Mouse (Mus musculus) heart, adult 9 months (tissue): ENCODE data around the gene Wwox.

Experiments used
- DNase-seq, 2 experiments: peaks; one replicate each; pipeline ENCODE4 v3.0.0; 2022; ENCODE audit warnings: low spot score in 2 of 2

Wwox gene

DNA sequence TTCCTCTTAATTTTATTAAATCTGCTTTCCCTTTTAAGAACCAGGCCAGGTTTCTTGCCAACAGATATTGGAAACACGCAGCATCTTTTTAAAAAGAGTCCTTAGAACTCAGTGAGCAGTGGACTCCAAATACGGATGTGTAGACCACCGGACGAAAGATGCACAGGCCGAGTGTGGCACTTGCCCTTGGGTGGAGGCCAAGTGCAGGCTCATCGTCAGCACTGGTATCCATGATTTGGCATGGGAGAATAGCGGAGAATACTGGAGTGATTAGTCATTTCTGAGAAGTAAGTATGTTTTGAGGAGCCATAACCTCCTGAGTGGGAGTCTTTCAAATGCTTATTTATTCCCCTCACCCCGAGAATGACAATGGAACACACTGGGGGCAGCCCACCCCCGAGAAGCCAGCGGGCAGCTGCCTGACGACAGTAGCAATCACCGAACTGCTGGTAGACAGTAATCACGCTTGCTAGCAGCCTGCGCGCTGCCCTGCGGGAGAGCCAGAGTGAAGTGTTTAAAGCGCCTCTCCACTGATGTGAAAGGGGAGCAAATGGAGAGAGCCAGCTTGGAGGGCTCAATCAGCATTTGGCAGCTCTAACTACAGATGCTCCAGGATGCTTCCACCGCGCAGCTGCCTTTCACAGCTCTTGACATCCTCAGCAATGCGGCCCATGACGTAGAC is 29.2 kb downstream of the Wwox start:
- DNase-seq = no peak

DNA sequence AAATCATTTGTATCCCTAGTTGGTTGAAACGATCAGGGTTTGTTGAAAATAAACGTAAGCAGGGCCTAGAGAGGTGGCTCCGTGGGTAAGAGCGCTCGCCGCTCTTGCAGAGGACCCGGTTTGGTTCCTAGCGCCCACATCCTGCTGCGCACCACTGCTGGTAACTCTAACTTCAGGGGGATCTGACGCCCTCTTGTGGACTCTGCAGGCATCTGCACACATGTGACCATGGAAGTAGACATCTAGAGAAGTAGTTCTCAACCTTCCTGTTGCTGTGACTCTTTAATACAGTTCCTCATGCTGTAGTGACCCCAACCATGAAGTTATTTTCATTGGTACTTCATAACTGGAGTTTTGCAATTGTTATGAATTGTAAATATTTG is 29.7 kb downstream of the Wwox start:
- no peak for DNase-seq

DNA sequence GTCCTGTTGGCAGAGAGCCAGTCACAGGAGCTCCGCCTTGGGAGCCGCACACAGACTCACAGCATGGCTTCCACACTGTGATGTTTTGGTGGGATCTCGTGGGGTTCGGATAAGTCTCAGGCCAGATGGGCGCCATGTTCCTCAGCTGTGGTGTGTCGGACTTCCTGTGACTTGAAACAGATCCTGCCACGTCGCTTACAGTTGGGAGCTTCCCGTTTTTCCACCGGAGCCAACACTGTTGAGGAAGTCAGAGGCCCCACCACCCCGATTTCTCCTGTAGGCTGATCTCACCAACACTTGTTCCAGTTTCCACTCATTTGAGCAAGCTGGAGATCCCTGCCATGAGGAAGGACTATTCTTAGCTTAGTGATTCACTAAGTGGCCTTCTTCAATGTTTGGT is 34.1 kb downstream of the Wwox start:
- DNase-seq = peak in 1 of 2 experiments; percentile 7

DNA sequence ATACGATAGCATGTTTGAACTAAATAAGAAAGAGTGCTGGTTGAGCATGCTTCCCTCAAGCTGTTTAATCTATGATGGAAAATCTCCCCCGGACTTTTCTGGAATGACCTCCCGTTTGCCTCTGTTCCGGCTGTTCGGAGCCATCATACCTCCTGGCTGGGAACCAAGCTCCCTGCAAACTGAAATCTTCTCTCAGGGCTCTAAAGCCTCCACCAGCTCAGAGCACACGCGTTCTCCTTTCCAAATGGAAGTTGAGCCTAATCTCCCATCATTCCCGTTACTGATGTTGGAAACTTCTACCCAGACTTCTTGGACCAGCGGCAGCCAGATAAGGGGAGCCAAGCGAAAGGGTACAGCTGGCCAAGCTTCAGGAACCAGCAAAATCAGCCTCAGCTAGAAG is 37.5 kb downstream of the Wwox start:
- no peak for DNase-seq

DNA sequence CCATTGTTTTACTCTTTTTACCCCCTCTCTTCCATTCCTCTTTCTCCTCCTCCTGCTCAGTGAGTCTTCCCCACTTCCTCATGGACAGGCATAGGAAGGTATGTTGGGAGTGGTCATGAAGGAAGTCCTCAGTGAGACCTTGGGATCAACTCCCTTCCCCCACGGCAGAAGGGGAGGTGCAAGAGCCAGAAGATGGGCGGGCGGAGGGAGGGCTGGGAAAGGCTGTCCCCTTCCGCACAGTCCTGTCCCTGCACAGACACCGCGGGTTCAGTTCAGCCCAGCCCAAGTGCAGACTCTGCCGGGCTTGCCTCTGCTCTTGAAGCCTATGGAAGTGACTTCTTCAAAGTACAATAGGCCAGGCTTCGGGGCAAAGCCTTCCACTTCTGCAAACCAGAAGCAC is 38.3 kb downstream of the Wwox start:
- DNase-seq = no peak

DNA sequence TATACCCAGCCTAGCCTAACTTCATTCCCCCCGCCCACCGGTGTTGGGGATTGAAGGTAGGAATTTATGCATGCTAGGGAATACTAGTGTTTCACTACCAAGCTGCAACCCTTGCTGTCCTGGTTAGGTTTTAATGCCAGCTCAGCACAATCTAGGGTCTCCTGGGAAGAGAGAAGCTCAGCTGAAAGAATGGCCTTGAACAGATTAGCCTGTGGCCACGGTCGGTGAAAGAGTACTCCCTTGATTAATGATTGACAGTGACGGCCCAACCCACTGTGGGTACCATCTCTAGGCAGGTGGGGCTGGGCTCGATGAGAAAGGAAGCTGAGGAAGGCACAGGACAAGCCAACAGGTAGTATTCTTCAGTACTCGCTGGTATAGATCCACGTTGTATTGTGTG is 40.3 kb downstream of the Wwox start:
- no peak for DNase-seq

DNA sequence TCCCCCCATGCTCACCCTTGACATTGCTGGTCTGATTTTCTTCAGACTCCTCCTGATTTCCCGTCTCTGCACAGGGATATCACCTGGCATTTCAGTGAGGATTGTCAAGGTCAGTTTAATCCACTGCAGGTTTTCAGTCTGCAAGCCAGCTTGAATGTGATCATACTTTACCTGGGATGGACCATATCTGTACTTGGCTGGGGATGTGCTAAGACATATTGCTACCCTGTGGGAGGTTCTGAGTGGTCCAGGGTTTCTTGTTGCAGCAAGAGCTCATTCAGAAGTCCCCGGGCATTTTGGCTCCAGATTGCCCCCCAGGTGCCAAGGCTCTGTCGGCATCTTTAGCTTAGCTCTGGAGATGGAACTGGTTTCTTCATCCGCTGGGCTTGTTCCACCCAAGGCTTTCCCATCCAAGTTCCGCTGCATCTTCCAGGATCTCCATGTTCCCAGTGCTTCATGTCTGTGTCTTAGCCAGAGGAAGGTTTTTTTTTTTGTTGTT is 52.3 kb downstream of the Wwox start:
- no peak for DNase-seq

DNA sequence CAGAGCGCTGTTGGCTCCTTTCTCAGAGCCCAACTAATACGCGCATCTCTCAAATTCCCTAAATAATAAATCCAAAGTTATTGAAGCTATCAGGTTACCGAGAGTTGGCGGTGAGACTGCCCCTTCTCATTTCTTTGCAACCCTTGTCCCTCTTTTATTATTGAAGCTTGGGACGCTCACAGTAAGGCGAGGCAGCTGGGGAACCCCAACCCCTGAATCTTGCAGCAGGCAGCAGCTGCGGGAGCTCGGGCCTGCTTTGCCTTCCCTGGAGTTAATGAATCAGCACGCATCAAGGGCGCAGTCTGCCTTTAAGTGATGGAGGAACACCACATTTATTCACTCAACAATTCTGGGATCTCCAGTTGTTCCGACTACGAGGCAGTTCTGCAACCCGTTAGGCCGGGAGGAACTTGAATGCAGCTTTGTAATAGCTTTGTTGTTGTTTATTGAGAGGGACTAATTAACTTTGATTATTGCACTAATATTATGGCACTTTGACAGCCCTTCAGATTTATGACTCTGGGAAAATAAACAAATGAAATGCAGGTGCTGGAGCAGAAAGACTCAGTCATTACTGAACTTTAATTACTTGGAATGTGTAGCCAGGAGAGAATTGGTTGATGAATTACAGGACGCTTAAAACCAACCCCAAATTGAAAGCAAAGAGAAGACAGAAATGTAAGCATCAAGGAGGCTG is 60.1 kb downstream of the Wwox start:
- DNase-seq = no peak

DNA sequence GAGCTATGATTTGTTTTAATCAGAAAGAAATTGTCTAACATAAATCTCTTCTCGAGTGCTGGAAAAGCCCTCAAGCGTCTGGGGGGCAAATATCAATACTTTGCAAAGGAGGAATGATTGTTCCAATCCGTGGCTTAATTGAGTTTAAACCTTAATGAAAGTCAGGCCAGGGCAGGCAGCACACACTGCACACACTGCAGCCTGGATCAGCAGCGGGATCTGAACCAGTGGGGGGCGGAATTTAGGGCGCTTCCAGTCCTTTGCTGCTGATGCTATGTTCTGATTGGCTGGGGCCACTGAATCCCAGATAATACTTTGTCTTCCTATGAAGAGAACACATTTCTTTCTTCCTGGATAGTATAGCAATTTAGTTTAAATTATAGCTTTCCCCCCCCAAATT is 62.5 kb downstream of the Wwox start:
- no peak for DNase-seq

DNA sequence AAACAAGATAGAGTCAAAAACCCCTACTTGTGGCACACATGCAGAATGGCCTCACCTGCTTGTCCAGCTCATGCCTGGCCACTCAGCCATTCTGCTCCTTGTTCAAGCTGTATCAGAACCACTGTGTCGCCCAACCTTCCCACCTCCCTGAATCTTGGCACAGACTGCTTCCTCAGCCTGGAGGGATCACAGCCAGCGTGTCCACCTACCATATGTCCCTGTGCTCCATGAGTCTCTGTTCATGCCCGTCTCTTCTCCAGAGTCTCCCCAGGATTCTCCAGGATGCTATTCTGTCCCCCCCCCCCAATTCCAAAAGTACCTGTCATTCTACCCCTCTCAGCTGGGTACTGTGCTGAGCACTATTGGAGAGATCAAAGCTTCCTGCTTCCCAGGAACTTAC is 63.7 kb downstream of the Wwox start:
- DNase-seq = no peak

DNA sequence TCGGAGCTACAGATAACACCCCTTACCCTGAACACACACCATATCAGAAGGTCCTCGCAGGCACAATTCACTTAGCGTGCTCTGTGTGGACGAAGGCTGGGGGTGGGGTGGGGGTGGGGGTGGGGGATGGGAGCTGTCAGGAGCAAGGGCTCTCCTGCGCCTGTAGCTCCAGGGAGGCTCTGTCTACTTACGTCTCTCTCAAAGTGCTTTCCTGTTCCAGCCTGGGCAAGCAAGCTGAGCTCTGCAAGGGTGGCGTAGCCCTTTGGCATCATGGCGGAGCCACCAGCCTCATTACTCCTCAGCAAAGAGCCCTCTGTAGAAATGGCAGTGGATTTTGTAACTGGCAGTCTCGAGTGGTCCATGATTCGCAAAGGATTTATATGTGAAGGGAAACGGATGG is 65.4 kb downstream of the Wwox start:
- DNase-seq = no peak

DNA sequence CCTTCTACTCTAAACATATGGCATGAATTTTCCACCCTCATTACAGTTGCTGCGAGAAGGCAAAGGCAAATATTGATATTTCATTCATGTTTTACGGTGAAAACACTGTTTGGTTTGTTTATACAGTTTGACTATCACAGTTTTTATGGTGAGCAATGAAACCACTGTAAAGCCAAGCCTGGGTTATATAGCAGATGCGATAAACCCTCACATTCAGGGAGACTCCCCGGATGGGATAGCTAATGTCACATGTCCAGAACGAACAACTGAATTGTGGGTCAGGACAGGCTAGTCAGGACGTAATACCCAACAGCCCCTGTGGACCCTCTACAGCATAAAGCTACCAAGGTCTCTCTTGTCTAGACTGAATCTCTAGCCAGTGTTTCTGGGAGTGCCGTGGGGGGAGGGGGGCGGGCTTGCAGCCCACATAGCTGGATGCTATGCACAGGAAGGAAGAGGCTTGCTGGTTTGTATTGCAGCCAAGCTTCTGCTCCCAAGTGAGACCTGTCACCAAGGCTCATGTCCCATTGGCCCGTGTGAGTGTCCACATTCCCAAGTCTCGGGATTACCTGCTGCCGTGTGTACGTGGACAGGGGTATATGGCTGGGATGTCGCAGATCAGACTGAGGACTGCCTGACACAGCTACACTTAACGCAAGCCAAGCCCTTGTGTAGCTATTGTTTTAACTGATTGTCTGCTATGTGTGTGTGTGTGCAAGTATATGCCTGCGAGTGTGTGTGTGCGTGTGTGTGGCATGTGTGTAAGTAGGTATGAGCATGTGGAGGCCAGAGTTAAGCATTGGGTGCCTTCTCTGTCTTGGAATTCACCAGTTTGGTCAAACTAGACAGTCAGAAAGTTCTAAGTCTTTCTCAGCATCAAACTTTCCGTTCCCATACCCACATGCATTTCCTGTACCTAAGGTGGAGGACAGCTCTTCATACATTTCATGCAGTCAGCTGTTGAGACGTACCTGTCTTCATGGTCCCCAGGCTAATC is 66.2 kb downstream of the Wwox start:
- DNase-seq = no peak

DNA sequence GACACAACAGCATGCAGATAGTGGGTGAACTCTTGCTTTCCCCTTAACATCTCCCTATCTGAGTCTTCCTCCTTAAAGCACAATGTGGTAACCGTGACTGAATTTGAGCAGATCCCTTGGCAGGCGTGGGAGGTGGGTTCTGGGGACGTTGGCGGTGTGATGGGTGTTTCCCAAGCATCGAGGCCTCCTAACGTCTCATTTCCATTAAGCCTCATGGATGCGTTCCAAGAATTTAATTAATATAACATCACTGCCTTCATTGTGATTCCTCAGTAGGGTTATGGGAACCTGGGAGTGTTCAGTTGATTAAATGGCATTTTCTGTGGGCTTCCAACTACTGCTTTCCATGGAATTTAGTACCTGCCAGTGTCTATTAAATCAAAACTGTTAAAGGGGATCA is 67.9 kb downstream of the Wwox start:
- peak in 1 of 2 experiments; percentile 3 for DNase-seq

DNA sequence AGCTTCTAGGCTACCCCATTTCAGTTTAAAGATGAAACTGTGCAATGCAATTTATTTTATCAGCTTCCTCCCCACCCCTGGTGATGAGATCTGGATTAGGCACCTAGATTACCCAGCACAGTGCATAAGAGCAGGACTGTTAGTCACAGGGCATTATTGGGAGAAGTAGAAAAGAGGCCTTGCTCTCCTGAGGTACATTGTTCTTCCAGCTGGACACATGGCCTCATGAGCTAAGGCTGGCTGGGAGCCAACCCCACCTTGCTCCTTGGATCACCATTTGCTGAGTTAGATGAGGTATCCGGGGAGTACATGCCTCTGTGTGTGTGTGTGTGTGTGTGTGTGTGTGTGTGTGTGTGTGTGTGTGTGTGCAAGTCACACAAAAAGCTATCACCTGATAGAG is 70.8 kb downstream of the Wwox start:
- DNase-seq = no peak

DNA sequence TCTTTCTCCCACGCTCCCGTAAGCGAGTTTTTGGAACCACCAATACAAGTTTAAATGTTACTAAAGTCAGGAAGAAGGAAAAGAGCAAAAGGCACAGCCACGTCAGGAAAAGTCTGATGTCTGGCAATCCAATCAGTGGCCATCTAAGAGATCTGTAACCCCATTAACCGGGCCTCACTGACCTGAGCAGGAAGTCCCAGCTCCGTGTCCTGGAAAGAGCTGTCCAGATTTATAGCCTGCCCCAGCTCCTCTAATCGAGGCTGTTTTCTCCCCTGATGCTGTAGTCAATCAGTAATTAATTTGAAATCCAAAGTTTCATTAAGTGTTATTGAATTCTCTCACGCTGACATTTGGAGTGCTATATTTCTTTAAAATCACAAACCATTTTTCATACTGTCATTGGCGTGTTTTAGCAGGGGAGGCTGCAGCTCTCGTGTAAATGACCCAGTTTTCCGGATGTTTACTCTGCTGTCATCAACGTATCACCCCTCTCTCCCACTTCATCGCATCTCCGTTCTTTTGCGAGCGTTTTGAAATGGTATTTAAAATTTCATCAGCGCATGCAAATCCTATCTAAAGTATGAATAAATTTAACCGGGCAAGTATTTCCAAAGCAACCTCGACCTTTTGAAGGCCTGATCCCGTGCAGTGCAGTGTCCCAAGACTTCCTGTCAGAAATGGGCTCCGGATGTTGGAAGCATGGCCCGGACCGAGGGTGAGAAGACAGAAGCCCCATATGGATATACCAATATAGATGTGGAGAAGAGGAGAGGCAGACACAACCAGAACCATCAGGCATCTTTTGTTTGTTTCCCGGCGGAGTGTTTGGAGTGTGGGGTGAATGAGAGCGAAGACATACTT is 72.8 kb downstream of the Wwox start:
- DNase-seq = no peak

DNA sequence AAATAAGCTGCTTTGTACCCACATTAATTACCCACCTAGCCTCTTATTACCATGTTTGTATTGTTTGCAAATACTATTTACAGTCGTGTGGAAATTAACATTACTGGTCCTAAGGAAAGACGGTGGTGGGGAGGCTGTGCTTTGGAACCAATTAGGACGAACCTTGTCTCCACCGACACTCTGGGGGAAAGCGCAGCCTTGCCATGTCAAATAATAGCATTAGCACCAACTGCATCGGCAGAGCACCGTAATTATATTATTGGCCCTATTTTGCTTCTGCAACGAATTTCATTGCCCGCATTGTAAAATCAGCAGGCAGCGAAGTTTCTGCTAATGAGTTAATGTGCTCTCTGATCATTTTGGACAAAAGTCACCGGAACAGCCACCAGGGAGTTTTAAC is 75.2 kb downstream of the Wwox start:
- DNase-seq = no peak

DNA sequence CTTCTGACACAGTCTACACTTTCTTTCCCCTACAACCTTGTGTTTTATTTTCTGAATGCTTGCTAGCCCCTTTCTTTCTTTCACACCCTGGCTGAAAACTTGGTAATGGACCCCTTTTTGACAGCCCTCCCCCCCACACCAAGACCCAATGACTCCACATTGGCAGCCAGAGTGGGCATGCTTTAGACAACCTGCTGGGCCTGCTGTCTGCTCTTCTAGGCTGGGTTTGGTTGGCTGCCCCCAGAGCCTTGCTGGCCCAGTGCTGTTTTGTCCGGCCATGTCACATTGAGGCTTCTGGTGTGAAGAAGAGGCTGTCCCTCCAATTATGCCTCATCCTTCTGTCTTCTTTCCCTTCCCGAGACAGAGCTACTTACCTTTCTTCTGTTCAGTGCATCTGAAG is 83.6 kb downstream of the Wwox start:
- no peak for DNase-seq

DNA sequence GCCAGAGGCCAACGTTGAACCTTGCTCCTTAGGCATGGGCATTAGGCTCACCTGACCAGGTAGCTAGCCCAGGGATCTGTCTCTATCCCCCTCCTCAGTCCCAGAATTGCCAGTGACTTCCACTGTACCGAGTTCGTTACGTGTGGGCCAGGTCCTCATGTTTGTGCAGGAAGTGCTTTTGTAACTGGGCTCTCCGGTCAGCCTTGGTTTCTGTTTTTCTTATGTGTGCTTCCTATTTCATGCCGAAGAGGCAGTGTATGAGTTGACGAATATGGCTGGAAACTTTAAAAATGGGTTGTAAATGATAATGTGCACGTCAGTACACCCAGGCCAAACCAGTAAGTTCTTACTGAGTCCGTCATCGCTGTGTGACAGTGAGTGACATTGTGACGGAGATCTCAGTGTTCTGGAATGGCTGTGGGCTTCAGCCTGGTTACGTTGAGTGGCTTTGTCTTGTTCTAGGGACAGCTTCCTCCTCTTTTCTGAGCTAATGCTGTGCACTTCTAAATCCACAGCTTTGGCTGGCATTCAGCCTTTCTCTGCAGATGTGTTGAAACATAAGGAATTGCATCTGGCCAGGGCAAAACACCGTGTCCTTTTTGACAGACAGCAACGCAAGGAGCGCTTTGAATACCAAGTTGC is 87.3 kb downstream of the Wwox start:
- no peak for DNase-seq

DNA sequence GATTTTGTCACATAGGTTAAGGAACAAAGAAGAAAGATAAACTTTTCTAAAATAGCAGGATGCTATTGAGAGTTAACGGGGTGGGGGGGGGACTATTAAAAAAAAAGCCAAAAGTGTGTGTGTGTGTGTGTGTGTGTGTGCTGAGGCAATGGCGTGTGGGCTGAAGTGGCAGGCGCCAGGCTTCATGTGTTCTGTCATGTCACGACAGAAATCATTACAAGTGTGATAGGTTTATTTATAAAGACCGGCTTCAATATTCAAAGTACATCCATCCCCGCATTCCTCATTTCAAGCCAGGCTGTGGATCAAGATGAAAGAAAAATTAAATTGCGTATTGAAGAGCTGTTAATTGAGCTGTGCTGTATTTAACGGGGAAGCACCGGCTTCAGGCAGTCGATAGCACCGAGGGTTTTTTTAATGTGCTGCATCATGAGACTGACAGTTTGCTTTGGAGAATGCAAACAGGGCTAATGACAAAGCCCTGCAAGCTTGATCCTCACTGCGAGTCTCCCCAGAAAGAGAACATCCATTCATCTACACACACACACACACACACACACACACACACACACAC is 88.3 kb downstream of the Wwox start:
- no peak for DNase-seq

DNA sequence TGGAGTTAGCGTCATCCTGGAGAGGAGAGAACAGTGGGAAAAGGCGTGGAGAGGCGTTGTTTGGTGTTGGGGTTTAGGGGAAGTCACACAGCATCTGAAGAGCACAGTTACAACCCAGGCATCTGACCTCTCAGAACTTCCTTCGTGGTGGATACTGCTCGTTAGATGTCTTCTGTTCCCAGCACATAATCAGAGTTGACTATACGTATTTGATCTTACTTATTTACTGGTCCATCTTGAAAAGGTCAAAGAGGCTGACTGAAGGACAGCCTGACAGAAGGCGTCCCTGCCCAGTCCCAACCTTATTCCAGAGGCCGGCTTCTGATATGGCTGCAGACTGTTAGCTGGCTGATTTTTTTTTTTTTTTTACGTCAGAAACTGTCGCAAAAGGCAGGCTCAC is 90.1 kb downstream of the Wwox start:
- no peak for DNase-seq

DNA sequence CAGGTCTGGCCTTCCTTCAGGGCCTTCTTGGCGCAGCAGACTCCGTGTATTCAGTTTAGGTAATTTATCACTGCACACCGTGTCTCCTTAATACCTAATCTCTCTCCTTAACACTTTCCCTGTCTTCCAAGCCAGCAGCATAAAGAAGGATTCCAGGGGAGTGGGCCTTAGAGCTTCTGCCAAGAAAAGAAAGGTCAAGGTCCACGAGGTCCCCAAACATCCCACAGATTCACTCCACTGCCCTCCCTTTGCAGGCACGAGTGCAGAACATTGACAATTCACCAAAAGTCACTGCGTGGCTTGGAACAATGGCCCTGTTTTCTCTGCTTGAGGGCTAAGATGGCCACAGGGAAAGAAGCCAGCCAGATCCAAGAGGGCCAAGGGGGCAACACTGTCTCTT is 96.7 kb downstream of the Wwox start:
- no peak for DNase-seq
